Mouse (Mus musculus): ENCODE measurements around the gene Nfatc4.

The Nfatc4 gene

GRCm38 (mm10) chr14:55854406-55855100 is 31.6 kb downstream of the Nfatc4 start:
- DNase-seq, result peak; percentile 53

DNA sequence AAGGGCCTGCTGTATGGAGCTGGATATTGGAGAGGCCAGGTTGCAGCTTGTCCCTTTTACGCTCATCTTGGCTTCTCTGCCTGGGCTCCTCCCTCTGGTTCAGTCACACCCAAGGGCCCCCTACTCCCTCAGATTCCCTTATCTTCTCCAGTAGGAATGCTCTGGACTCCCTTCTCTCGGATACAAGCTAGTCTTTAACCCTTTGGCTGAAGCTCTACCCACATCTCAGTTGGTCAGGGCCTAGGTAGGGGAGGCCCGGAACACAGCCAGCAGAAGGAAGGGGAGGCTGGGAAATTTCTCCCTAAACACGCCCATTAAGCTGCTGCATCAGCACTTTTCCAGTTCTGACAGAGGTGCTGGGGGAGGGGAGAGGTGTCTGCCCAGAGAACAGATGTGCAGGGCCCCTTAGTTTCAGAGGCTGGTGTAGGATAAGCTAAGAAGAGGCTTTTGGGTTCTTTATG is 32.2 kb downstream of the Nfatc4 start:
- DNase-seq, result no peak

DNA sequence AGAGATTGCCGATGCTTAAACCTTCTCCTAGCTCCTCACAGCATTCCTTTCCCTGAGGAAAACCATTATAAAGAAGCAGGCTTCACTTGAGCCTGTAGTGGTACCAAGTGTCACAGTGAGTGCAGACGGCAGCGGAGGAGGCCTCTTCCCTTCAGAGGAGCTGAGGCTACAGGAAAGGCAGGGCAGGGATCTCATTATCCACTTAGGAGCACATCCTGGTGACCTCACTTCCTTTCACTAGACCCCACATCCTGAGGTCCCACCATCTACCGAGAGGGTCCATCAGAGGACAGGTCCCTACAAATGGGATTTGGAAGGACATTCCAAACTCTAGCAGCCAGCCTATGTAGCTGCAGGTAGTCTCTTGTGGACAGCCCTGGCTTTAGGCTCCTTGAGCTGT is 34.6 kb downstream of the Nfatc4 start:
- DNase-seq, result no peak

DNA sequence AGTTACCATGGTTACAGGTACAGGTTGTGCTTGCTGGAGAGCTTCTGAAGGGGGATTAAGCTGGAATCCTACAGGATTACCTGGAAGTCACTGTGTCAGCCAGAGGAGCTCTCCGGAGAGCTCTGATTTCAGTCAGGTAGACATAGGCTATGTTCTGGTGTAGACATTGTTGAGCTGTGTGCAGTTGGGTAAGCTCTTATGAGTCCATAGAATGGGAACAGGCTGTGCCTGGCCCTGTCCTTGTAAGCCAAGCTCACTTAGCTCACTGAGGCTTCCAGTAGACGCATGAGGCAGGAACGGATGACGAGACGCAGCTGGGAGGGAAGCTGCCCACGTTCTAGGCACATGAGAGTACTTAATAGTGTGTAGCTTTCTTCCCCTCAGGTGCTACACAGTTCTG is 39.2 kb downstream of the Nfatc4 start:
- peak; percentile 50 for DNase-seq

GRCm38 (mm10) chr14:55862970-55863369 is 40.0 kb downstream of the Nfatc4 start:
- no peak for DNase-seq

DNA sequence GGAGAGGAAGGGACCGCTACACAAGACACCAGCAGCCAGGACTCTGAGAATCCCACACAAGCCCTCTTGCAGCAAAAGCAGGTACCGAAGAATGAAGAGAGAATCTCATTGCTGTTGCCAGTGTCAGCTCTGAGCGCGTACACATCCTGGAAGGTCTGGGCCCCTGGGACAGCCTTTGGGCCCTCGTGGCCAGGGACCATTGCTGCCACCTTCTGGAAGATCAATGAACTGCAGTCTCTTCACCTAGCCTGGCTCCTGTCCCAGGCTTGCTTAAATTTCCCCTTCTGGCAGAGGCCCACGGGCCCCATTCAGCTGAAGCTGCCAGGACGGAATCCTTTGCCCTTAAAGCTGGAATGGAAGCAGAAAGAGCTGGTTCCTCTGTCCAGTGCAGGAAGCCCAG is 40.8 kb downstream of the Nfatc4 start:
- DNase-seq, result peak; percentile 77

GRCm38 (mm10) chr14:55866962-55867361 is 44.0 kb downstream of the Nfatc4 start:
- peak; percentile 77 for DNase-seq

DNA sequence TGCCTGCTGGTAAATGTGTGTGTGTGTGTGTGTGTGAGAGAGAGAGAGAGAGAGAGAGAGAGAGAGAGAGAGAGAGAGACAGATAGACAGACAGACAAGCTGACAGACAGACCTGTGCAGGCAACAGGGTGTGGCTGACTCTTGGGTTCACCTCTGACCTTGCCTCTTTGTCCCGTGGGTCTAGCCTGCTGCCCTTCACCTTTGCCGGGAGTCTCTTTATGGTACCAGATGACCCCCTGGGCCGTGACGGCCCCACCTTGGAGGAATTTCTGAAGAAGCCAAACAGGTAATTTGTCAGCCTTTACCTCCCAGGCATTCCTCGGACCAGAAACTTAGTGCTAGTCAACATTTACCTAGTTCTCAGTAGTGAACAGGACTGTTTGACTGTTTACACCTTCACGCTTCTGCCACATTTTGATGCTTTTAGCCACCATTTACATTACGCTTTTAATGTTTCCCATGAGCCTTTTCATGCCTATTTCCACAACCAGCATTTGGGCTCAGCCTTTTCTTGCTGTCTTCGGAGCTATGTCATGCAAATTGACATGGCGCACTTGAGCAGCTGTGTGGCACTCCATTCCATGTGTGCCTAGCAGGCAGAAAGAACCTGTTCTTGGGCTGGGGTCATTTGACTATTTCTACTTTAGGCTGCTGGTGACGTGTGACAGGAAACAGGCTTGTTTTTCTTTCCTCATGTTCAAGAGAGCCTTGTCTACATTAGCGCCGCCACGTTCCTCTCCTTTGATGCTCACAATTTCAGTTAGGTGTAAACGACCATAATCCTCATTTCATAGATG is 45.5 kb downstream of the Nfatc4 start:
- DNase-seq, result no peak

DNA sequence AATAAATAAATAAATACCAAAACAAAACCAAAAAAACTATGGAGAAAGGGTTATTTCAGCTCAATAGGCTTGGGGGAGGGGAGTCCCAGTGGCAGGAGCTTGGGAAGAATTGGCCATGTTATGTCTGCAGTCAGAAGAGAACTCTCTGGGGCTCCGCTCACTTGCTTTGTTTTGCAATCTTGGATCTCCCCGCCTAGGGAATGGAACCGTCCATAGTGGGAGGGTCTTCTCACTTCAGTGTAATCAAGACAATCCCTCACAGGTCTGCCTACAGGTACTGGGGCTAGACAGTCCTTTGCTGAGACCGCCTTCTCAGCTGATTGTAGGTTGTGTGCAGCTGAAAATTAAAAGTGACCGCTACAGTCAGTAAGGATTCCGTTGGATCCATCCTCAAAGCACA is 46.6 kb downstream of the Nfatc4 start:
- no peak for DNase-seq

DNA sequence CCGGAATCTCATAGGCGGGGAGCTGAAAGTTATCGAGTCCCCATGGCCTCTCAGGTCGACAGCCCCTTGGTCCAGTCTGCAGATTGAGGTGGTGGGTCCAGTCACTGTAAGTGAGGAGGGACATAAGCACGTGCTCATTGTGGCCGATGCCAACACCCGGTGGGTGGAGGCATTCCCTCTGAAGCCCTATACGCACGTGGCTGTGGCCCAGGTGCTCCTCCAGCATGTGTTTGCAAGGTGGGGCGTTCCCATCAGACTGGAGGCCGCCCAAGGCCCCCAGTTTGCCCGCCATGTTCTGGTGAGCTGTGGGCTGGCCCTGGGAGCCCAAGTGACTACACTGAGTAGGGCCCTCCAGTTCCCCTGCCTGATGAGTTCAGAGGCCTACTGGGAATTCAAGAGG is 49.1 kb downstream of the Nfatc4 start:
- no peak for DNase-seq

DNA sequence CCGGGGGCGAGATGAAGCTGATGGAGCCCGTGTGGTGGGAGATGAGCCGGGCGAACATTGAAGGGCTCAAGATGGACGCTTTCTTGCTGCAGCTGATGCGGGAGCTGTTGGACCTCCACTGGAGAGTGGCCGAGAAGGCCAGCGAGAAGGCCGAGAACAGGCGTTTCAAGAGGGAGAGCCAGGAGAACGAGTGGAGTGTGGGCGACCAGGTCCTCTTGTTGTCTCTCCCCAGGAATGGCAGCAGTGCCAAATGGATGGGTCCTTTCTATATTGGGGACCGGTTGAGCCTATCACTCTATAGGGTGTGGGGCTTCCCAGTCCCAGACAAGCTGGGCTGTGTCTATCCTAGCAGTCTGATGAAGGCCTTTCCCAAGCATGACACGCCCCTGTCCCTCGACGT is 49.6 kb downstream of the Nfatc4 start:
- no peak for DNase-seq

DNA sequence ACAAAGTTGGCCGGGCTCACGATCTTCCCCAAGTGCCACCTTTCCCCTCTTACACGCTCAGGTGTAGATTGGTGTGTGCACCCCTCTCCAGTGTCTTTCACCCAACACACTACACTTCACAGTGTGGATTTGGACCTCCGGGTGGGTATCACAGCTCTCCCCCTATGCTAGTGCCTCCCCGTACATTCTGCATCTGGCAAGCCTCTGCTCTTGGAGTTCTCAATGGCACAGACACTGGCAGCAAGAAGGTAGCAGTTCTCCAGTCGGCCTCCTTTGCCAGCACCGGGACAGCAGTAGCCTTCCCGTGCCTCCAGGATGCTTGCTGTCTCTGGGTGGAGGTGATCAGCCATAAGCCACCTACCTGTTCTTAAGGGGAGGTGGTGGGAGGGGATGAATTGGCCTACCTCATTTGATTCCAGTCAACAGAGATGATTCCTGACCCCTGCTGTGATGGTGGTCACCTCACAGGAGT is 50.3 kb downstream of the Nfatc4 start:
- DNase-seq, result no peak

GRCm38 (mm10) chr14:55873714-55874683 is 51.1 kb downstream of the Nfatc4 start:
- peak; percentile 85 for DNase-seq

DNA sequence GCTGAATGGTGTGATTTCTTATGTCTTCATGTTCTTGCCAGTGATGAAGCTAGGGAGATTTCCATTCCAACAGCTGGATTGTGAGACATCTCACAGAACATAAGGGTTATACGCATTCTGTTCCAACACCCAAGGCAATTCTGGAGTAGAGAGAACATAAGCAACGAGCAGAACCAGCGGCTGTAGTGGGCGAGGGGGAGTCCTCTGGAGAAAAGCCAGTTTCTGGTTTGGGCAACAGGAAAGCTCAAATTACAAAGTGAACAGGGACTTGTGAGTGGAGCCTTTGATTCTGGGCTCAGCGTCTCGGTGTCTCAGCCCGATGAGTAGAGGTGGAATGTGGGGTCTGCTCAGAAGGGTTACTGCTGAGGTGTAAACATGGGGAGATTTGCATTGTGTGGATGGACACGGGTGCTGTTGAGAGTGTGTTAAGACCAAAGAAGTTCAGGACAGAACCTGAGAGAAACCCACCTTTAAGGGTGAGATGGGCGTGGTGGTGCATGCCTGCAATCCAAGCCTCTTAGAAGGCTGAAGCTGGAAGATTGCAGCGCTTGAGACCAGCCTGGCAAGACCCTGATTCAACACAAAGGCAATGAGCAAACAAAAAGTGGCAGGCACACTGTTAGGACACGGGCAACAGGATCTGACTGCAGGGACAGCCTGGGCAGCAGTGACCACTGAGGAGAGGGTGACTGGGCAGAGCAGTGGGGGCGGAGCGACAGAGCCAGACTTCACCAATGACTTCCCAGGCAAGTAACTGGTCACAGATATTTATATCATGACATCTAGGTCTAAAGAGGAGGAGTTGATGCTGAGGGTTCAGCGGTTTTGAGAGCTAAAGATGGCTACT is 54.7 kb downstream of the Nfatc4 start:
- DNase-seq, result peak; percentile 13

GRCm38 (mm10) chr14:55878316-55878940 is 55.5 kb downstream of the Nfatc4 start:
- peak; percentile 18 for DNase-seq

DNA sequence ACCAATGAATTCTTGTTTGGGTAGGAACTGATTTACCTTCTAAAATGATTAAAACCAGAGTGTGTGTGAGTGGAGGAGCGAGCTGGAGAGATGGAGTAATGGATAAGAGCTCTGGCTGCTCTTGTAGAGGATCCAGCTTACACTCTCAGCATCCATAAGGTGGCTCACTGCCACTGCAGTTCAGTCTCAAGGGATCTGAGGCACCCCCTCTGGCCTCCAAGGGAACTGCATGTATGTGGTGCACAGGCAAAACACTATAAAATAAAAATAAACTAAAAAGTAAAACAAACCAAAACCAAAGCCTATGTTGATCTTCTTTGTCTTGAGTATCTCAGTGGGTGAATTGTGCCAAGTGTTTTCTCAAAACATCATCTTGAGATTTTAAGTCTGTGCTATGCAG is 56.7 kb downstream of the Nfatc4 start:
- peak; percentile 88 for DNase-seq

GRCm38 (mm10) chr14:55880982-55881381 is 58.0 kb downstream of the Nfatc4 start:
- no peak for DNase-seq

GRCm38 (mm10) chr14:55882171-55882641 is 59.3 kb downstream of the Nfatc4 start:
- DNase-seq, result no peak

DNA sequence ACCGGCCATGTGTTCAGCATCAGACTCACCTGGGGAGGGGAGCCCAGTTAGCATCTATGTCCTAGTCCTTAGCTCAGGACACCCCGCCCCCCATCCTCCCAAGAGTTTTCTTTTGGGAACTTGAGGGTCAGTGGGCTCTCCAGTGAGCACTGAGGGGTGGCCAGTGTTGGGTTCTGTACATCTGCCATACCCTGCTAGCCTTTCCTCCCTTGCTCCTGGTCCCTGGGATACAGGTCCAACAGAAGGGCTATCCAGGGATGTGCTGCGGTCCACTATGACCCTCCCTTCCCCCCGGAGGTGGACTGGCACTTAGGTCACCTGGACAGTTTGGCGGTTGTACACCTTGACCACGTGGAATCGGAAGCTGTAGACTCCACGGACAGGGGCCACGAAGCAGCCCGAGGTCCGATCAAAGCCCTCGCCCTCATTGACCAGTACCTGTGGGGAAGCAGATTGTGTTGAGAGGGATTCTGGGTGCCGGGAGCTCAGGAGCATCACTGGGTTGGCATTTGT is 60.3 kb downstream of the Nfatc4 start:
- no peak for DNase-seq

Measured in retina, postnatal 1 day (tissue).